Mouse (Mus musculus) retina, embryonic 14.5 days (tissue): ENCODE results near the gene Rnpepl1.
"Not testable (repeated sequence)": the region's sequence is repeated elsewhere in the genome, so short reads cannot be mapped to it uniquely, and the experiment has no call there.

Experiments
- DNase-seq: peaks from one replicate; pipeline ENCODE4 v3.0.0-alpha.2; 2015; ENCODE audit warnings: low spot score

The Rnpepl1 gene

DNA sequence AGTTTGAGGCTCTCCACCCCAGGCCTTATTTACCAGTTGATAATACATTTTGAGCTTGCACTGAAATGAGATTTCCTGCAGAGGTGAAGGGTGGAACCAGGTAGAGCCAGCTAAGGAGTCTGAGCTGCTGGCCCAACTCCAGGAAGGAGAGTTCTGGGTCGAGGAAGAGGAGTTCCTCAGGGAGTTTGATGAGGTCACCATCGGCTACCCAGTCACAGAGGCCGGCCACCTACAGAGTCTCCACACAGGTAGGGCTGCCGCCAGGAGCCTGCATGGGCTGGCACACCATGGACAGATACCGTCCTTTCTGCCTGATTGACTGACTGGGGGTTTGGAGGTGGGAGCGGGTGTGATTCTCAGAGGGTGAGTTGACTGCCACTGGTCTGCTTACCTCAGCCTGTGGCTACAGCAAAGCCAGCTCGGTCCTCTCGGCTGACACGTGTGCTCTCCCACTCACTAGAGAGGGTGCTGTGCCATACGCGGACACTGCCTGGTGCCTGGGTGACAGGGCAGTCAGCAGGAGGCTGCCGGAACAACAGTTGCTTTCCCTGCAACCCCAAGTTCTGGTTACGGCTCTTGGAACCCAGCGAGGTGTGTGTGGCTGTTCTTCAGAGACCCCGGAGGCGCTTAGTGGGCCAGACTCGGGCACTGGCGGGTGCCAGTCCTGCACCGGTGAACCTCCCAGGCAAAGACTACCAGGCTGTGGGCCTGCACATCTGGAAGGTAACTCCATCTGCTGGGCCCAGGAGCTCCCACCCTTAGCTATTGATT is 32.8 kb downstream of the Rnpepl1 start:
- no peak for DNase-seq

DNA sequence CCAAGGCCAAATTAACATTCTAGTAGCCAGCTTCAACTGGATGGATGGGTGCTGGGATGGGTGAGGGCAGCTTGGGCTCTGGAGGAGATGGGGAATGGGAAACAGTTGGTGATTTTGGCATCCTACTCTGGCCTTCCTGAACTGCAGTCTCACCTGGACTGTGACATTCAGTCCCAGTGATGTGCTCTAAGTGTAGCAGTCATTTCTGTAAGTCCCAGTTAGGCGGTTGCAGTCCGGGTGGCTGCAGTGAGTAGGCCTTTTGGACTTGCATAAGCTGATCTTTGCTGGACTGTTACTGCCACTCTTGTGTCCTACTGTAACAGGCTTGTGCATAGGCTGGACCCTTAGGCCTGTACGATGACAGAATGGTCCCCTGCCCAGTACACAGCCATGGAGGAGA is 37.4 kb downstream of the Rnpepl1 start:
- no peak for DNase-seq

DNA sequence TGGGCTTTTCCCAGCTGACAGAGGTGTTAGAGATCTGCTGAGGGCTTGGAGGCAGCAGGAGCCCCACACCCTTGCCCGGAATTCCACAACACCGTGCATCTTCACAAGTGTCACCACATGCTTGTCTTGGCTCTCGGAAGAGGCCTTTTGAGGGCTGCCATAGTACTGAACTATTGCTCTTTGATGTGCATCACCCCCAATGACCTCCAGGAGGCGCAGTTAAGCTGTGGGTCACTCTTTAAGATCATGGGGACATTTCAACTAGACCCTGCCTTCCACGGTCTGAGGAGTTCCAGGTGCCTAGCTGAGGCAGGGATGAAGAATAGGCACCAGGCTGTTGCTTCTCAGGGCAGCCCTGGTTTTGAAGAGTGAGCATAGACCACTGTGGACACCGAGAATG is 38.8 kb downstream of the Rnpepl1 start:
- DNase-seq = peak; percentile 61

DNA sequence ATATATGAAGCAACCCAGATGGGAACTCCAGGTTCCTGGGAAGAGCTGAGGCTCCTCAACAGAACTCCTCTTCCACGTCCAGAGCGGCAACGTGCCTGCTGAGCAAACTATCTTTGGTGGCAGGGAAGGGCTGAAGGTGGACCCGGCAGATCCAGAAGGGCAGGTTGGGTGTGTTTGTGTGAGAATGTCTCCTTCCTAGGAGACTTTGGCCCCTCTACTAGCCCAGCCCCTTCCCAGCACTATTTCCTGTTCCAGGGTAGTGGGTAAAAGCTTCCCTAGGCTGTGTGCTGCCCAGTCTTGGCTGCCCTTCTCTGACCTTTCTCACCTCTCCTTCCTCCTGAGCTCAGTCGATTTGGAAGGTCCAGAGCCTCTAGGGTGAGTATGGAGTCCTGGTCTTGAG is 40.0 kb downstream of the Rnpepl1 start, which contains the start of gene Gpr35:
TSS of gene Gpr35 (plus strand) at position 259 of the 400 bp plus-strand sequence.
- no peak for DNase-seq

GRCm38 (mm10) chr1:92953641-92954040 is 43.1 kb downstream of the Rnpepl1 start:
- no peak for DNase-seq

DNA sequence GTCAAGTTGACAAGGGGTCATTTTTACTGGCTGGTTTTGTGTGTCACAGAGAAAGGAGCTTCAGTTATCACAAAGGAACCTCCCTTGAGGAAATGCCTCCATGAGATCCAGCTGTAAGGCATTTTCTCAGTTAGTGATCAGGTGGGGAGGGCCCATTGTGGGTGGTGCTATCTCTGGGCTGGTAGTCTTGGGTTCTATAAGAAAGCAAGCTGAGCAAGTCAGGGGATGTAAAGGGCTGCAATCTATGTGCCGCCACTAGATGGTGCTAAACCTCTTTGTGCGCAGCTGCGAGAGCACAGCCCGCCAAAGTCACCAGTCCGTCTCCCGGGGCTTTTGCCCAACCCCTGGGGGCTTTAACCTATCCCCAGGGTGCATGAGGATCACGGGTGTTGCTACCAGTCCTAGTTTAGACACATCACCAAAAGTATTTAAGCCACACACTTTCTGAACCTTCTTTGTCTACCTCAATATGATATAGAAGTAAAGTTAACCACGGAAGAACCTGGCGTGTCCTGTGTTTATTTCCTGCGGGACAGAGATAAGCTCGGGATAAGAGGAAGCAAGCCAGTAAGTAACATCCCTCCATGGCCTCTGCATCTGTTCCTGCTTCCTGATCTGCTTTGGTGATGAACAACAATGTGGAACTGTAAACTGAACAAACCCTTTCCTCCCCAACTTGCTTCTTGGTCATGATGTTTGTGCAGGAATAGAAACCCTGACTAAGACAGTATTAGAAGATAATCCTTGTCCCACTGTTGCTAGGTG is 46.2 kb downstream of the Rnpepl1 start:
- peak; percentile 21 for DNase-seq

DNA sequence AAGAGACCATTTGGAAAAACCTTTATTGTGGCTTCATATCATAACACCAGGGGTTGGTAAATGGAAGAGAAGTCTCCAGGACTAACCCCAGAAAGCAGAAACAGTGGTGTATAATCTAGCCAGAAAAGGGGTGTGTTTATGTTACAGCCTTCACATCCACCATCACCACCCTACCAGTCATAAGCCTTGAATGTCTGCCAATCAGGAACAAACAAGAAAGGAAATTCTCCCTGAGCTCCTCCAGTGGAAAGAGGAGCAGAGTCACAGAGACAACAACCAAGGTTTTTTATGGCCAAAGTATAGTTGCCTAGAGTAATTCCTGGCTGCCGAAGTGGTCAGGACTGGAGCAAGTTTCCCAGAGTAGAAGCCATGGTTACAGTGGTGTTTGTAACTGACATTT is 48.4 kb downstream of the Rnpepl1 start:
- no peak for DNase-seq

GRCm38 (mm10) chr1:92970791-92971190 is 60.2 kb downstream of the Rnpepl1 start:
- DNase-seq = not testable (repeated sequence)

DNA sequence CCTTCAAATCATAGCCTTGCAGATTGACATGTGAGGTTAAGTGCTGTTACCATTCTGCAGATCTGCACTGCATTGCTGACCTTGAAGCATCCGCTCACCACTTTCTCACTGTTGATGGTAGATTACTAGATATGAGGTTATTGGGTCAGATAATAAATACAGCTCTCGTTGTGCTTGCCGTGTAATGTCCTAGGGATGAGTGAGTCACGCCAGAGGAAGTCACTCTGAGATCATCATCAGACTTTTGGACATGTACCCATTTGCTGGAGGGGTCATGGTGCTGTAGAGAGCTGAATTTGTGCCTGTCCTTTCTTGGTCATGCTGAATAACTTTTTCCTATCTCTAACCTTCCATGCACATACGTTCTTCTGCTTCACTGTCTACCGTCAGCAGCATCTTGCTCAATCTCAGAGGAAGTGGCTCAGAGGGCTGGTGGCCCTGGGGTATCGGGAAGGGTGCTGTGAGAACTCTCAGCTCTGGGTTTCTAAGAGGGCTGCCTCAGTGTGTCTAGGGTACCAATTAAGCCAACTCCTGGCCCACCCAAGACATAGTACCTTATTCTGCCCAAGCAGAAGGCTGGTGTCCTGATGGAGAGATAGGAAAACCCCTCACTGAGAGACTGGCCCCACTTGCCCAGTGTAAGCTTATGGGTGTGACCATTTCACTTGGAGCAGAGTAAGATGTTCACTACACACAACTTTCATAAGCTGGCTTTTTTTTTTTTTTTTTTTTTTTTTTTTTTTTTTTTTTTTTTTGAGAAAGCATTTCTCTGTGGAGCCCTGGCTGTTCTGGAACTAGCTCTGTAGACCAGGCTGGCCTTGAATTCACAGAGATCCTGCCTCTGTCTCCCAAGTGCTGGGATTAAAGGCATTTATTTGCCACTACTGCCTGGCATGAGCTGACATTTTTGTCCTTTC is 61.6 kb downstream of the Rnpepl1 start:
- no peak for DNase-seq

DNA sequence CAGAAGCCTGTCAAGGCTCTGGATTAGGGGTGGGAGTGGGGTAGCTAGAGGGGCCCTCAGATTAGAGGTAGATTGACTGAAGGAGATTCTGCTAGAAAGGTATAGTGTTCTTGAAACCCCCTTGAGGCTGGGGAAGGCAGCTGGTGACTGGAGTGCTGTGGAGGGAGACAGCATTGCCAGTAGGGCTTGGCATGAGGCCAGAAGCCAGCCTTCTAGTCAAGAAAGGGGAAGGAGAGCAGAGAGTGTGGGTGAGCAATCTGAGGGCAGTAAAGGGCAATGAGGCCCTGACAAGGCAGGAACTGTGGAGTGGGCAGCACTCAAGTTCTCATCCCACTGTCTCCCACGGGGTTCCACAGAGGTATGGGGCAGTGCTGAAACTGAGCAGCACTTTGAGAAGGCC is 62.3 kb downstream of the Rnpepl1 start:
- no peak for DNase-seq
